Mouse (Mus musculus) kidney, postnatal 36 days (tissue): Measurements from ENCODE around the gene Fam76a.
"Not testable (repeated sequence)": the region's sequence is repeated elsewhere in the genome, so short reads cannot be mapped to it uniquely, and the experiment has no call there.

ENCODE experiments used
- DNase-seq, 2 experiments: peaks; one replicate each; pipeline ENCODE4 v3.0.0; 2021 to 2022; ENCODE audit warnings: mixed read lengths in 2 of 2

The Fam76a gene

GRCm38 (mm10) chr4:132944776-132945175, 22.4 kb upstream of the Fam76a start:
- no peak for DNase-seq

GRCm38 (mm10) chr4:132944106-132944505, 21.7 kb upstream of the Fam76a start:
- no peak for DNase-seq

GRCm38 (mm10) chr4:132943088-132943487, 20.7 kb upstream of the Fam76a start:
- no peak for DNase-seq

- DNase-seq: no peak
Observed at GRCm38 (mm10) chr4:132941012-132941729, 18.8 kb upstream of the Fam76a start.

- peak; percentile 51 to 87 for DNase-seq
Observed at GRCm38 (mm10) chr4:132939421-132940127, 17.2 kb upstream of the Fam76a start.

GRCm38 (mm10) chr4:132938181-132938941, 16.0 kb upstream of the Fam76a start:
- peak; percentile 41 to 43 for DNase-seq

GRCm38 (mm10) chr4:132934639-132935038, 12.3 kb upstream of the Fam76a start:
- DNase-seq: no peak

- no peak for DNase-seq
Observed at GRCm38 (mm10) chr4:132932752-132933404, 10.5 kb upstream of the Fam76a start.

- peak; percentile 51 to 79 for DNase-seq
Observed at GRCm38 (mm10) chr4:132930784-132931183, 8.4 kb upstream of the Fam76a start.

- peak; percentile 40 to 70 for DNase-seq
Observed at GRCm38 (mm10) chr4:132926520-132926919, 4.2 kb upstream of the Fam76a start.

GRCm38 (mm10) chr4:132922061-132922530, 262 bp downstream of the Fam76a start:
- peak; percentile 45 to 71 for DNase-seq

GRCm38 (mm10) chr4:132921488-132921887, 870 bp downstream of the Fam76a start:
- no peak for DNase-seq

- no peak for DNase-seq
Observed at GRCm38 (mm10) chr4:132920171-132920570, 2.2 kb downstream of the Fam76a start.

GRCm38 (mm10) chr4:132918493-132918892, 3.9 kb downstream of the Fam76a start:
- not testable (repeated sequence) for DNase-seq

GRCm38 (mm10) chr4:132912156-132912555, 10.2 kb downstream of the Fam76a start:
- DNase-seq: no peak

- peak; percentile 56 to 73 for DNase-seq
Observed at GRCm38 (mm10) chr4:132905843-132906360, 16.5 kb downstream of the Fam76a start.

GRCm38 (mm10) chr4:132904765-132905309, 17.5 kb downstream of the Fam76a start:
- peak; percentile 59 to 85 for DNase-seq

GRCm38 (mm10) chr4:132904071-132904470, 18.3 kb downstream of the Fam76a start:
- DNase-seq: no peak

GRCm38 (mm10) chr4:132898197-132898596, 24.2 kb downstream of the Fam76a start:
- no peak for DNase-seq

GRCm38 (mm10) chr4:132894402-132894801, 28.0 kb downstream of the Fam76a start:
- no peak for DNase-seq

GRCm38 (mm10) chr4:132884844-132885374, 37.4 kb downstream of the Fam76a start:
- no peak for DNase-seq
